Mouse (Mus musculus): ENCODE results near the gene Pkn3. TPM values are rescaled to one million over a fixed set of nuclear protein-coding genes. Genes with fewer than 3 reads are reported as not detected.
A peak's percentile ranks its signal among the peaks of the same experiment; 100 is the strongest.

Gene Pkn3
- polyA plus RNA-seq, 2 experiments: 5.9 to 26.9 TPM

GRCm38 (mm10) chr2:30057223-30057904 lies 20.1 kb upstream of the Pkn3 start, which contains the start of gene Set:
Set (plus strand) TSS chr2:30057378.
- H3K9ac ChIP-seq (ENCODE audit: low read depth, low read length, severe bottlenecking): no peak within 1 kb of the TSS
- H3K4me1 ChIP-seq (ENCODE audit: control insufficient read depth, insufficient read depth, low read length): no peaks in the 10 kb centered on the region
- no peaks in the 10 kb centered on the region for H3K27me3 ChIP-seq (ENCODE audit: control insufficient read depth, insufficient read depth, low read length)
- TF ChIP-seq POLR2A (IDR thresholded peaks at IDR 0.05; ENCODE audit: borderline replicate concordance, extremely low read depth, insufficient read depth, insufficient read length): no peak
- H3K27ac ChIP-seq (replicated peaks; ENCODE audit: low read depth, low read length): no peak within 1 kb of the TSS
- no peak within 1 kb of the TSS for H3K4me3 ChIP-seq (replicated peaks; ENCODE audit: low read length)
- 42% methylated on average over 12 of the region's 12 CpGs for WGBS
- no peaks in the 10 kb centered on the region for H3K36me3 ChIP-seq (ENCODE audit: control insufficient read depth, insufficient read depth, low read length)
- no peaks in the 10 kb centered on the region for H3K9me3 ChIP-seq (ENCODE audit: control insufficient read depth, low read length)
- ATAC-seq (ENCODE audit: low FRiP score, low read depth) (no peak), DNase-seq (ENCODE audit: low spot score) (no peak)
- no peak within 1 kb of the TSS for H3K4me2 ChIP-seq (replicated peaks; ENCODE audit: low read depth, low read length, severe bottlenecking)

GRCm38 (mm10) chr2:30058418-30058817 lies 19.1 kb upstream of the Pkn3 start:
- DNase-seq (ENCODE audit: low spot score) (no peak), ATAC-seq (ENCODE audit: low FRiP score, low read depth) (no peak)
- Histone ChIP-seq H3K27ac (replicated peaks; ENCODE audit: low read depth, low read length) (no peak overlapping the region), H3K9ac (ENCODE audit: low read depth, low read length, severe bottlenecking) (no peak overlapping the region), H3K4me3 (replicated peaks; ENCODE audit: low read length) (no peak overlapping the region), H3K27me3 (ENCODE audit: control insufficient read depth, insufficient read depth, low read length) (no peaks in the 10 kb centered on the region), H3K9me3 (ENCODE audit: control insufficient read depth, low read length) (no peaks in the 10 kb centered on the region), H3K36me3 (ENCODE audit: control insufficient read depth, insufficient read depth, low read length) (no peaks in the 10 kb centered on the region), H3K4me1 (ENCODE audit: control insufficient read depth, insufficient read depth, low read length) (peaks cover 2% of the 10 kb centered on the region), H3K4me2 (replicated peaks; ENCODE audit: low read depth, low read length, severe bottlenecking) (no peak overlapping the region)
- WGBS: 60% methylated on average over 5 of the region's 5 CpGs
- no peak for TF ChIP-seq POLR2A (IDR thresholded peaks at IDR 0.05; ENCODE audit: borderline replicate concordance, extremely low read depth, insufficient read depth, insufficient read length)

GRCm38 (mm10) chr2:30061215-30062166 lies 16.0 kb upstream of the Pkn3 start:
- Histone ChIP-seq H3K4me1 (ENCODE audit: control insufficient read depth, insufficient read depth, low read length) (peaks cover 20% of the 10 kb centered on the region), H3K9me3 (ENCODE audit: control insufficient read depth, low read length) (no peaks in the 10 kb centered on the region), H3K9ac (ENCODE audit: low read depth, low read length, severe bottlenecking) (peak overlapping the region; percentile 59), H3K36me3 (ENCODE audit: control insufficient read depth, insufficient read depth, low read length) (no peaks in the 10 kb centered on the region), H3K27me3 (ENCODE audit: control insufficient read depth, insufficient read depth, low read length) (no peaks in the 10 kb centered on the region), H3K27ac (replicated peaks; ENCODE audit: low read depth, low read length) (peak overlapping the region; percentile 80), H3K4me2 (replicated peaks; ENCODE audit: low read depth, low read length, severe bottlenecking) (peak overlapping the region; percentile 74), H3K4me3 (replicated peaks; ENCODE audit: low read length) (peak overlapping the region; percentile 59)
- WGBS: 13% methylated on average over 23 of the region's 37 CpGs
- TF ChIP-seq POLR2A (IDR thresholded peaks at IDR 0.05; ENCODE audit: borderline replicate concordance, extremely low read depth, insufficient read depth, insufficient read length): no peak
- DNase-seq (ENCODE audit: low spot score): peak; percentile 75
- peak; percentile 9; the same call in 1 of the 2 replicates for ATAC-seq (ENCODE audit: low FRiP score, low read depth)

GRCm38 (mm10) chr2:30062249-30063093 lies 15.0 kb upstream of the Pkn3 start:
- Histone ChIP-seq H3K9ac (ENCODE audit: low read depth, low read length, severe bottlenecking) (peak overlapping the region; percentile 59), H3K36me3 (ENCODE audit: control insufficient read depth, insufficient read depth, low read length) (no peaks in the 10 kb centered on the region), H3K27ac (replicated peaks; ENCODE audit: low read depth, low read length) (peak overlapping the region; percentile 80), H3K4me1 (ENCODE audit: control insufficient read depth, insufficient read depth, low read length) (peaks cover 20% of the 10 kb centered on the region), H3K27me3 (ENCODE audit: control insufficient read depth, insufficient read depth, low read length) (no peaks in the 10 kb centered on the region), H3K4me2 (replicated peaks; ENCODE audit: low read depth, low read length, severe bottlenecking) (peak overlapping the region; percentile 74), H3K9me3 (ENCODE audit: control insufficient read depth, low read length) (no peaks in the 10 kb centered on the region), H3K4me3 (replicated peaks; ENCODE audit: low read length) (peak overlapping the region; percentile 59)
- WGBS: under 1% methylated on average over 40 of the region's 40 CpGs
- peak; percentile 51; the same call in 1 of the 2 replicates for TF ChIP-seq POLR2A (IDR thresholded peaks at IDR 0.05; ENCODE audit: borderline replicate concordance, extremely low read depth, insufficient read depth, insufficient read length)
- ATAC-seq (ENCODE audit: low FRiP score, low read depth) (peak; percentile 17; the same call in 1 of the 2 replicates), DNase-seq (ENCODE audit: low spot score) (peak; percentile 67)
